Mouse (Mus musculus): ENCODE results near the gene Ebf1. TPM values are rescaled to one million over a fixed set of nuclear protein-coding genes. Genes with fewer than 3 reads are reported as not detected.

Gene Ebf1
- total RNA-seq, 2 experiments from 2014 or later, result 3.6 to 4.7 TPM

GRCm38 (mm10) chr11:44656916-44657315 is 39.8 kb downstream of the Ebf1 start:
- no peak for DNase-seq (ENCODE audit: low spot score in 2 of 2)

- DNase-seq (ENCODE audit: low spot score in 2 of 2), result no peak
Observed at GRCm38 (mm10) chr11:44657833-44658395, 40.8 kb downstream of the Ebf1 start.

GRCm38 (mm10) chr11:44661875-44662274 is 44.8 kb downstream of the Ebf1 start:
- DNase-seq (ENCODE audit: low spot score in 2 of 2), result no peak

- no peak for DNase-seq (ENCODE audit: low spot score in 2 of 2)
Observed at GRCm38 (mm10) chr11:44663609-44664141, 46.6 kb downstream of the Ebf1 start.

GRCm38 (mm10) chr11:44665156-44665682 is 48.1 kb downstream of the Ebf1 start:
- no peak for DNase-seq (ENCODE audit: low spot score in 2 of 2)

GRCm38 (mm10) chr11:44665741-44666531 is 48.8 kb downstream of the Ebf1 start:
- no peak for DNase-seq (ENCODE audit: low spot score in 2 of 2)

GRCm38 (mm10) chr11:44666741-44667140 is 49.6 kb downstream of the Ebf1 start:
- DNase-seq (ENCODE audit: low spot score in 2 of 2), result no peak

GRCm38 (mm10) chr11:44681306-44681705 is 64.2 kb downstream of the Ebf1 start:
- no peak for DNase-seq (ENCODE audit: low spot score in 2 of 2)

- DNase-seq (ENCODE audit: low spot score in 2 of 2), result no peak
Observed at GRCm38 (mm10) chr11:44681995-44682394, 64.9 kb downstream of the Ebf1 start.

GRCm38 (mm10) chr11:44682703-44683539 is 65.8 kb downstream of the Ebf1 start:
- no peak for DNase-seq (ENCODE audit: low spot score in 2 of 2)

- no peak for DNase-seq (ENCODE audit: low spot score in 2 of 2)
Observed at GRCm38 (mm10) chr11:44684486-44685076, 67.5 kb downstream of the Ebf1 start.

GRCm38 (mm10) chr11:44685129-44685528 is 68.0 kb downstream of the Ebf1 start:
- DNase-seq (ENCODE audit: low spot score in 2 of 2), result no peak

GRCm38 (mm10) chr11:44685911-44686361 is 68.8 kb downstream of the Ebf1 start:
- DNase-seq (ENCODE audit: low spot score in 2 of 2), result no peak

- no peak for DNase-seq (ENCODE audit: low spot score in 2 of 2)
Observed at GRCm38 (mm10) chr11:44686378-44686777, 69.3 kb downstream of the Ebf1 start.

- DNase-seq (ENCODE audit: low spot score in 2 of 2), result no peak
Observed at GRCm38 (mm10) chr11:44688542-44688941, 71.4 kb downstream of the Ebf1 start.

GRCm38 (mm10) chr11:44689571-44690264 is 72.6 kb downstream of the Ebf1 start:
- no peak for DNase-seq (ENCODE audit: low spot score in 2 of 2)

GRCm38 (mm10) chr11:44690265-44690572 is 73.1 kb downstream of the Ebf1 start:
- DNase-seq (ENCODE audit: low spot score in 2 of 2), result no peak

- DNase-seq (ENCODE audit: low spot score in 2 of 2), result no peak
Observed at GRCm38 (mm10) chr11:44695416-44695815, 78.3 kb downstream of the Ebf1 start.

- no peak for DNase-seq (ENCODE audit: low spot score in 2 of 2)
Observed at GRCm38 (mm10) chr11:44696539-44697201, 79.6 kb downstream of the Ebf1 start.

- DNase-seq (ENCODE audit: low spot score in 2 of 2), result no peak
Observed at GRCm38 (mm10) chr11:44700181-44700580, 83.1 kb downstream of the Ebf1 start.
